Mouse (Mus musculus): ENCODE results near the gene Supt6. TPM values are rescaled to one million over a fixed set of nuclear protein-coding genes. Genes with fewer than 3 reads are reported as not detected.

The Supt6 gene
- polyA plus RNA-seq, 1 experiment from 2014 or later = 15.2 TPM

GRCm38 (mm10) chr11:78246318-78247011 is 678 bp upstream of the Supt6 start:
- Histone ChIP-seq H3K9ac (ENCODE audit: low read depth, low read length) (peak overlapping the region; percentile 95), H3K4me3 (ENCODE audit: low read depth, low read length) (peak overlapping the region; percentile 85), H3K9me3 (replicated peaks; ENCODE audit: control insufficient read depth, low read length) (no peaks in the 10 kb centered on the region), H3K27ac (ENCODE audit: low read depth, low read length) (no peak overlapping the region; the same call in 1 of the 2 replicates), H3K27me3 (ENCODE audit: control insufficient read depth, insufficient read depth, low read length) (no peaks in the 10 kb centered on the region), H3K36me3 (ENCODE audit: control insufficient read depth, insufficient read depth, low read length) (no peaks in the 10 kb centered on the region; the same call in 1 of the 2 replicates), H3K4me1 (ENCODE audit: control insufficient read depth, insufficient read depth, low read length) (peaks cover 14% of the 10 kb centered on the region), H3K4me2 (peak overlapping the region; percentile 86)
- WGBS (ENCODE audit: insufficient replicate concordance) = 47% methylated on average over 7 of the region's 7 CpGs
- no peak for ATAC-seq (replicated peaks; ENCODE audit: insufficient number of reproducible peaks, low FRiP score, low TSS enrichment)

- no peak; the same call in 1 of the 2 replicates for ATAC-seq (replicated peaks; ENCODE audit: insufficient number of reproducible peaks, low FRiP score, low TSS enrichment)
These were observed 543 bp downstream of the Supt6 start for GRCm38 (mm10) chr11:78245261-78245626.

GRCm38 (mm10) chr11:78240193-78240857 is 5.5 kb downstream of the Supt6 start:
- Histone ChIP-seq H3K27ac (ENCODE audit: low read depth, low read length) (no peak overlapping the region), H3K4me2 (no peak overlapping the region), H3K9ac (ENCODE audit: low read depth, low read length) (no peak overlapping the region), H3K4me1 (ENCODE audit: control insufficient read depth, insufficient read depth, low read length) (peaks cover 8% of the 10 kb centered on the region), H3K27me3 (ENCODE audit: control insufficient read depth, insufficient read depth, low read length) (no peaks in the 10 kb centered on the region), H3K9me3 (replicated peaks; ENCODE audit: control insufficient read depth, low read length) (no peaks in the 10 kb centered on the region), H3K36me3 (ENCODE audit: control insufficient read depth, insufficient read depth, low read length) (peaks cover 8% of the 10 kb centered on the region; the same call in 1 of the 2 replicates), H3K4me3 (ENCODE audit: low read depth, low read length) (no peak overlapping the region)
- no peak for ATAC-seq (replicated peaks; ENCODE audit: insufficient number of reproducible peaks, low FRiP score, low TSS enrichment)
- 89% methylated on average over 9 of the region's 9 CpGs for WGBS (ENCODE audit: insufficient replicate concordance)

More at GRCm38 (mm10) chr11:78245261-78245626, 543 bp downstream of the Supt6 start:
- Histone ChIP-seq H3K4me2 (peak overlapping the region; percentile 86), H3K27me3 (ENCODE audit: control insufficient read depth, insufficient read depth, low read length) (no peaks in the 10 kb centered on the region), H3K4me1 (ENCODE audit: control insufficient read depth, insufficient read depth, low read length) (peaks cover 14% of the 10 kb centered on the region), H3K4me3 (ENCODE audit: low read depth, low read length) (peak overlapping the region; percentile 85), H3K9ac (ENCODE audit: low read depth, low read length) (peak overlapping the region; percentile 95), H3K27ac (ENCODE audit: low read depth, low read length) (peak overlapping the region; percentile 93), H3K36me3 (ENCODE audit: control insufficient read depth, insufficient read depth, low read length) (peaks cover under 1% of the 10 kb centered on the region; the same call in 1 of the 2 replicates), H3K9me3 (replicated peaks; ENCODE audit: control insufficient read depth, low read length) (no peaks in the 10 kb centered on the region)
- under 1% methylated on average over 19 of the region's 19 CpGs for WGBS (ENCODE audit: insufficient replicate concordance)

- no peak for ATAC-seq (replicated peaks; ENCODE audit: insufficient number of reproducible peaks, low FRiP score, low TSS enrichment)
- Histone ChIP-seq H3K9ac (ENCODE audit: low read depth, low read length) (no peak overlapping the region), H3K27ac (ENCODE audit: low read depth, low read length) (no peak overlapping the region), H3K27me3 (ENCODE audit: control insufficient read depth, insufficient read depth, low read length) (no peaks in the 10 kb centered on the region), H3K36me3 (ENCODE audit: control insufficient read depth, insufficient read depth, low read length) (peaks cover 64% of the 10 kb centered on the region), H3K9me3 (replicated peaks; ENCODE audit: control insufficient read depth, low read length) (no peaks in the 10 kb centered on the region), H3K4me3 (ENCODE audit: low read depth, low read length) (no peak overlapping the region), H3K4me2 (no peak overlapping the region), H3K4me1 (ENCODE audit: control insufficient read depth, insufficient read depth, low read length) (no peaks in the 10 kb centered on the region)
- 89% methylated on average over 6 of the region's 6 CpGs for WGBS (ENCODE audit: insufficient replicate concordance)
These were observed 14.3 kb downstream of the Supt6 start for GRCm38 (mm10) chr11:78231518-78231917.

GRCm38 (mm10) chr11:78223586-78223985 is 22.2 kb downstream of the Supt6 start:
- Histone ChIP-seq H3K9ac (ENCODE audit: low read depth, low read length) (no peak overlapping the region), H3K4me3 (ENCODE audit: low read depth, low read length) (no peak overlapping the region), H3K9me3 (replicated peaks; ENCODE audit: control insufficient read depth, low read length) (no peaks in the 10 kb centered on the region), H3K36me3 (ENCODE audit: control insufficient read depth, insufficient read depth, low read length) (peaks cover 72% of the 10 kb centered on the region), H3K27ac (ENCODE audit: low read depth, low read length) (no peak overlapping the region), H3K4me1 (ENCODE audit: control insufficient read depth, insufficient read depth, low read length) (no peaks in the 10 kb centered on the region), H3K27me3 (ENCODE audit: control insufficient read depth, insufficient read depth, low read length) (no peaks in the 10 kb centered on the region), H3K4me2 (no peak overlapping the region)
- no peak for ATAC-seq (replicated peaks; ENCODE audit: insufficient number of reproducible peaks, low FRiP score, low TSS enrichment)
- WGBS (ENCODE audit: insufficient replicate concordance) = 83% methylated on average over 4 of the region's 4 CpGs

- Histone ChIP-seq H3K27me3 (ENCODE audit: control insufficient read depth, insufficient read depth, low read length) (no peaks in the 10 kb centered on the region), H3K27ac (ENCODE audit: low read depth, low read length) (no peak overlapping the region), H3K4me3 (ENCODE audit: low read depth, low read length) (no peak overlapping the region), H3K9me3 (replicated peaks; ENCODE audit: control insufficient read depth, low read length) (no peaks in the 10 kb centered on the region), H3K4me1 (ENCODE audit: control insufficient read depth, insufficient read depth, low read length) (no peaks in the 10 kb centered on the region), H3K9ac (ENCODE audit: low read depth, low read length) (no peak overlapping the region), H3K36me3 (ENCODE audit: control insufficient read depth, insufficient read depth, low read length) (peaks cover 60% of the 10 kb centered on the region), H3K4me2 (no peak overlapping the region)
- no peak for ATAC-seq (replicated peaks; ENCODE audit: insufficient number of reproducible peaks, low FRiP score, low TSS enrichment)
- 85% methylated on average over 11 of the region's 11 CpGs for WGBS (ENCODE audit: insufficient replicate concordance)
These were observed 30.0 kb downstream of the Supt6 start for GRCm38 (mm10) chr11:78215709-78216317.

- 94% methylated on average over 14 of the region's 14 CpGs for whole genome bisulfite sequencing (ENCODE audit: insufficient replicate concordance)
- Histone ChIP-seq H3K4me1 (ENCODE audit: control insufficient read depth, insufficient read depth, low read length) (no peaks in the 10 kb centered on the region), H3K9me3 (replicated peaks; ENCODE audit: control insufficient read depth, low read length) (no peaks in the 10 kb centered on the region), H3K27ac (ENCODE audit: low read depth, low read length) (no peak overlapping the region), H3K9ac (ENCODE audit: low read depth, low read length) (no peak overlapping the region), H3K4me2 (no peak overlapping the region), H3K36me3 (ENCODE audit: control insufficient read depth, insufficient read depth, low read length) (peaks cover 60% of the 10 kb centered on the region), H3K27me3 (ENCODE audit: control insufficient read depth, insufficient read depth, low read length) (no peaks in the 10 kb centered on the region), H3K4me3 (ENCODE audit: low read depth, low read length) (no peak overlapping the region)
- no peak for ATAC-seq (replicated peaks; ENCODE audit: insufficient number of reproducible peaks, low FRiP score, low TSS enrichment)
These were observed 32.5 kb downstream of the Supt6 start for GRCm38 (mm10) chr11:78213086-78213817.

- Histone ChIP-seq H3K9ac (ENCODE audit: low read depth, low read length) (no peak overlapping the region), H3K36me3 (ENCODE audit: control insufficient read depth, insufficient read depth, low read length) (peaks cover 64% of the 10 kb centered on the region), H3K4me3 (ENCODE audit: low read depth, low read length) (no peak overlapping the region), H3K4me1 (ENCODE audit: control insufficient read depth, insufficient read depth, low read length) (no peaks in the 10 kb centered on the region), H3K9me3 (replicated peaks; ENCODE audit: control insufficient read depth, low read length) (no peaks in the 10 kb centered on the region), H3K27me3 (ENCODE audit: control insufficient read depth, insufficient read depth, low read length) (no peaks in the 10 kb centered on the region), H3K27ac (ENCODE audit: low read depth, low read length) (no peak overlapping the region), H3K4me2 (no peak overlapping the region)
- 94% methylated on average over 5 of the region's 5 CpGs for WGBS (ENCODE audit: insufficient replicate concordance)
- no peak for ATAC-seq (replicated peaks; ENCODE audit: insufficient number of reproducible peaks, low FRiP score, low TSS enrichment)
These were observed 34.3 kb downstream of the Supt6 start for GRCm38 (mm10) chr11:78211513-78211912.

Measured in heart, embryonic 11.5 days (tissue).